Mouse (Mus musculus) E14TG2a.4 (cell line): ENCODE data around the gene Thbs2.

ENCODE experiments used
- CTCF ChIP-seq: conservative IDR thresholded peaks from 2 replicates; pipeline ENCODE4 v1.5.1; 2014; ENCODE audit warnings: low read length
- NANOG ChIP-seq: IDR thresholded peaks from 2 replicates; pipeline ENCODE4 v1.6.1; 2014; ENCODE audit warnings: borderline replicate concordance, low read length, mixed read lengths

DNA sequence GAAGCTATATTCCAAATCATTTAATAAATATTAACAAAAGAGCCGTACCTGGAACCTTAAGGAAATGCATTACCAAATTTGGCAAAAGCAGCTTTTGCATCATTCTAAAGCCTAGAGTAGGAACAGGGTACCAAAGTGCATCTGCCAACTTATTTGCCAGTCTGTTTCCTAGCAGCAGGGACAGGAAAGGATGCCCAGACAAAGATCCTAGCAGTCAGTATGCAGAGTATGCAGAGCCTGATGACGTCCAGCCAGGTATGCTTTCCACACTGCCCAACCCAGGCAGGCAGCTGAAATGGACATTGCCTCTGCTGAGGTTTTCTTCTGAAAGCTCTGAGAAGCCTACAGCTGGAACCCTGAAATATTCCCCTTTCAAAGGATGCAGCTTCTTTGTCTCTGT, 27.6 kb downstream of the Thbs2 start:
- TF ChIP-seq CTCF (no peak), NANOG (no peak)
